Mouse (Mus musculus): ENCODE measurements around the gene Trp53rka.

Trp53rka gene

GRCm38 (mm10) chr2:165492648-165493553, at the start of gene Trp53rka:
Gene Trp53rka (minus strand): TSS chr2:165493324.
- WGBS = under 1% methylated on average over 80 of the region's 84 CpGs

DNA sequence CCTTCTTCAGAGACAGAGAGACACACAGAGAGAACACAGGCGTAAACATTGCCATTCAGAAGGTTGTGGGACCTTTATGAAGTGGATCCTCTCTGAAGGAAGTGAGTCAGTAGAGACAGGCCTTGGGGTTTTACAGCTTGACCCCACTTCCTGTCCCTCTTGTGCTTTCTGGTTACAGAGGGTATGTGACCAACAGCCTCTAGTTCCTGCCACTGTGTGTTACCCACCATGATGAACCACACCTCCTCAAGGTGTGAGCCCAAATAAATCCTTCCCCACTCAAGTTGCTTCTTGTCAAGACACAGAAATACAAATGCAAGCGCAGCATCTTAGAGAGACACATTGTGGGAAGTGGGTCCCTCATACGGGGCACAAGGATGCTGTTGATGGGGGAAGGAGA, 47.9 kb upstream of the Trp53rka start:
- 81% methylated on average over 3 of the region's 3 CpGs for WGBS

DNA sequence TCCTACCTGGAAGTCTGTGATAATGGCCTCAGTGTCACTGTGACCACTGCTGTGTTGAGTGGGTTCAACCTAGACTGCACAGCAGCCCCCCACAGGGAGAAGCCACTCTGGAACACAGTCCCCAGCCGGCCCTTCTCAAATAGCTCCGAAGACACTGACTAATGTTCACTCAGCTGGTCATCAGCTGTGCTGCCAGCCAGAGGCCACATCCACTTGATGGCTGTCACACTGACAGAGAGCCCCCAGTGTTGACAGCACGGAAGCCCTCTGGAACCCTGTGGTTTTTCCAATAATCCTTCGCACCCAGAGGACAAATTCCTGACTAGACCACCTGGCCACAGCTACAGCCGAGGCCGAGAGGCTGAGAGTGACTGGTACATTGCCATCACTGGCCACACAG, 40.7 kb upstream of the Trp53rka start:
- WGBS = 86% methylated on average over 6 of the region's 6 CpGs

- WGBS = 7% methylated on average over 8 of the region's 8 CpGs
These were observed 36.0 kb upstream of the Trp53rka start for GRCm38 (mm10) chr2:165529106-165529505.

DNA sequence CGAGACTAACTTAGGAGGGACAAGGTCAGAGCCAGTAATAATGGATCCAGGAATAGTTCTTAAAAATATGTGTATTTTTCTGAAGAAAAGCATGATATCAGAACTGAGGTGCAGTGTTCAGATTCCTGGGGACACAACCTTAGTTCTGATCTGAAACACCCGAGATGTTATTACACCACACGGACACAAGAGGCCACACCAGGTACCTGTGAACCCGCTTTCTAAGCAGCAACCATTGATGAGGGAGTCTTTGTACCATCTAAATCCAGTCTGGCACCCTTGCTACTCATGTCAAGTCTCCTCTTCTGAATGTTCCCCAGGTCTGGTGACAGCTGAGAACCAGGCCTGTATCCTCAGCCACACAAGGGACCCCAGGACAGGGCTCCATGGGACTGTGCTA, 32.5 kb upstream of the Trp53rka start:
- 74% methylated on average over 4 of the region's 4 CpGs for WGBS

- WGBS = 97% methylated on average over 20 of the region's 20 CpGs
These were observed 22.1 kb upstream of the Trp53rka start for GRCm38 (mm10) chr2:165515178-165515728.

DNA sequence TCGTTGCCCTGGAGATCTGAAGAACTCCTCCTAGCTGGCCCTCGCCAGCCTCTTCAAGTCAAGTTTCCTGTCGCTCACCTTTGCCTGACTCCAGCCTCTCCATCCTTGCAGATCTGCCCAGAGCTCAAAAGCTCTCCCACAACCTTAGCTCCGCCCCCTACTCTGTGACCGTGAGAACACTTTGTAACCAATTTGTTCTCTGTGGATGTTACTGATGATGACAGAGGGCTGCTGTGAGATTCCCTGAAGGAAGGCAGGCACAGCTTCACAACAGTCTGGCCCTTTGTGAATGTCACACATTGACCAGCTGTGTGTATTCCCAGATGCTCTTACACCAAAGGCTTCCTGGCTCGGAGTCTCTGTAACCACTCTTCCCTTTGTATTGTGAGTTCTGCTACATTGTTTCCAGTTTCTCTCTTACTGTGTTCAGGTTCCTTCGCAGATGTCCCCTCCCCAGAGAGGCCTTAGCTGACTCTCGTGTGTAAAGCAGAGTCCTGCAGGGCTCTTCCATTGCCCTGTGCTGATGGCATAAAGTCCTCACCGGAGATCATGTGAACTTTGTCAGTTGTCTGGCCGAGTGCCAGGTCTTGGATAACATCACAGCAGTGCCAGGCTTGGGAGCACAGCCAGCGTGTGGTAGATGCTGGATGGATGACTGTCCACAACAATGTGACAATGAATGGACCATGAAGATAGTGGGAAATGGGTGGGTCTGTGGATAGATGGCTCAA, 19.9 kb upstream of the Trp53rka start:
- WGBS = 29% methylated on average over 11 of the region's 11 CpGs

DNA sequence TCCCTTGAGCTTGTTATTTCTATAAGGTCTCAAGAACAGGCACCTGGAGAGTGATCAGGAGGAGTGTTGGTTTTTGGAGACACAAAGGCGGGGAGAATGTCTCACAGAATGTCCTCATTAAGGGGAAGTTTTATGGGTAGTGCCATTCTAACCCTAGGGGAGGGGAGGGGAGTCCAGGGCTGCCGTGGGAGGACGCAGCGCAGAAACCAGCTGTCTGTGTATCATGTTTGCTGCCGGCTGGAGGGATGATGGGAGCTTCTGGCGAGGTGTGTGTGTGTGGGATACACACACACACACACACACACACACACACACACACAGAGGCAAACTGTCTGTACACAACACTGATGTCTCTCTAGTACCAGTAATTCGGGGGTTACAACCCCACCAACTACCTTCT, 19.3 kb upstream of the Trp53rka start:
- WGBS = 29% methylated on average over 7 of the region's 7 CpGs

DNA sequence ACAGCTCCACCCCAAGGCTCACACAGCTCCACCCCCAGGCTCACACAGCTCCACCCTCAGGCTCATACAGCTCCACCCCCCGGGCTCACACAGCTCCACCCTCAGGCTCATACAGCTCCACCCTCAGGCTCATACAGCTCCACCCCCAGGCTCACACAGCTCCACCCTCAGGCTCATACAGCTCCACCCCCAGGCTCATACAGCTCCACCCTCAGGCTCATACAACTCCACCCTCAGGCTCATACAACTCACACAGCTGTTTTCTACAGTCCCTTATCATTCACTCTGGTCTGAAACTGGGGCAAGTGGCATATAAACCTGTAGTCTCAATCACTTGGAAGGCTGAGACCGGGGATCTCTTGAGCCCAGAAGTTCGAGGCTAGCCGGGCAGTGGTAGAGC, 18.4 kb upstream of the Trp53rka start:
- WGBS = 96% methylated on average over 4 of the region's 4 CpGs

GRCm38 (mm10) chr2:165510914-165511458, 17.9 kb upstream of the Trp53rka start:
- 65% methylated on average over 2 of the region's 2 CpGs for WGBS

GRCm38 (mm10) chr2:165510466-165510865, 17.3 kb upstream of the Trp53rka start:
- WGBS = 12% methylated on average over 5 of the region's 5 CpGs

DNA sequence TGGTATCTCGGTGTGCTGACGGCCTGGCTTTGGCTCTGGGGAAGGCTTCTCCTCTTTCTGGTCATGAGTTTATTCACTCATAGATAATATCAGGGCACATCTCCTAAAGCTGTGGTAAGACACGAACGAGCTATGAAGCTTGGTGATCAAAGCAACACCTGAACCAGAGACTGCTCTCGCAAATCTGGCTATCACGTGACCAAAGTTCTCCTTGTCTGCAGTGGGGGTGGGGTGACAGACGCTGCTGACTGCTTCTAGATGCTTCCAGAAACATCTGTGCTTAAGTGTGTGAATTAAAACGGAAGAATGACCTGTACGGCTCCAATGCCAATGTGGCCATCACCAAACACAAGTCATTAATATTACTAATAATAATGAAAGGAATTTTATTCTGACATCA, 16.6 kb upstream of the Trp53rka start:
- 58% methylated on average over 9 of the region's 9 CpGs for WGBS

DNA sequence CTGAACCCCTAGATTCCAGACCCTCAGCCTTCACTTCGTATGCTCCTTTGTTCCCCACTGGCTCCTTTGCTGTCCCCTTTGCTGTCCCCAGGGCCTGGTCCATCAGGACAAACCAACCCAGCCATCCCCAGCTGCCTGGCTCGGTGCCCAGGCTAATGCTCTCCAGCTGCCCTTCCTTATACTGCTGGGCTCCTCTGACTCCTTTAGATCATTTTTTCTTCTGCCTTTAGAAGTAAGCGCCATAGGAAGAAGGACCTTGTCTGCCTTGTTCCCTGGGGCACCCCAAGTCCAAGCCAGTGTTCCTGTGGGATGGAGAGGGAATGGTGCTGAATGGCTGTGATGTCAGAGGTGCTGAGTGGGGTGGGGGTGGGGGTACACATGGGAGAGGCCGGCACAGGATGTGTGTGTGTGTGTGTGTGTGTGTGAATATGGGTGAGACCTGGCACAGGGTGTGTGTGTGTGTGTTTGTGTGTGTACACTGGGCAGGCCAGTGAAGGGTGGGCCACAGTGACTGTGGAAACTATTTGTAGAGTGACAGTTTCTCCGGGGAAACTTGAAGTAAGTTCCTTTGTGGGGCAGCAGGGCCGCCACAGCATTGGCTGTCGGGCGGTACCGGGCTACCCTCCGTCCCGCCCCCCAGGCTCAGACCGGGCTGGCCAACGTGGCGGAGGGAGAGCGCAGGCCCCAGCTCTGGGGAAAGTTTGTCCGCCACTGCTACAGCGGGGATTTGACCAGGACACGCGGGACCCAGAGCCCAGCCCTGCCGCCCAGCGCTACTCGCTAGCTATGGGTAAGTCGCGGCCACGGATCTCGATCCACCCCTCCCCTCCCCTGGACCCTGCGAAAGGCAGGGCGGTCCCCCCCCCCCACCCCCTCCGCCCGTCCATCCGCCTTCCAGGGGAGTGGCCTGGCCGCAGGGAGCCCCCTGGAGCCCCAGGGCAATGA, 10.4 kb upstream of the Trp53rka start, which contains the start of gene Slc2a10:
Gene Slc2a10, plus strand, starts transcription at position 529 of the 945 bp plus-strand sequence.
- 19% methylated on average over 31 of the region's 32 CpGs for WGBS

DNA sequence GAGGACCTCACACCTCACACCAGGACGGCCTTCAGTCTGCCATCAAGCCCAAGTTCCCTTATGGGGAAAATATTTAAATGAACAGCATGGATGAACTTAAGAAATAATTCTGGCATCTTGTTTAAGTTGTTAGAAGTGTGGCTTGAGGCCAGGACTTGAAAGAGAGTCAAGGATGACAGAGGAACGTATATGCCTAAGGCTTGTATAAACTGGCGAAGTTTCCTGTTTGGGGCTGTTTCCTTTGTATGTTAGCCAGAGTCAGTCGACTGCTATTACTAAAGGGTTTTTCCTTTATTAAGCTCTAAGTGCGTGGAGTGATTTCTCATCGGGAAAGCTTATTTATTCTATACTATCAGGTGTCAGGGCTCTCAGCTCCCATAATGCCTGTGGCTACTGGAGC, 5.7 kb upstream of the Trp53rka start:
- 70% methylated on average over 6 of the region's 6 CpGs for WGBS

- 89% methylated on average over 2 of the region's 2 CpGs for WGBS
These were observed 4.7 kb upstream of the Trp53rka start for GRCm38 (mm10) chr2:165497706-165498275.

DNA sequence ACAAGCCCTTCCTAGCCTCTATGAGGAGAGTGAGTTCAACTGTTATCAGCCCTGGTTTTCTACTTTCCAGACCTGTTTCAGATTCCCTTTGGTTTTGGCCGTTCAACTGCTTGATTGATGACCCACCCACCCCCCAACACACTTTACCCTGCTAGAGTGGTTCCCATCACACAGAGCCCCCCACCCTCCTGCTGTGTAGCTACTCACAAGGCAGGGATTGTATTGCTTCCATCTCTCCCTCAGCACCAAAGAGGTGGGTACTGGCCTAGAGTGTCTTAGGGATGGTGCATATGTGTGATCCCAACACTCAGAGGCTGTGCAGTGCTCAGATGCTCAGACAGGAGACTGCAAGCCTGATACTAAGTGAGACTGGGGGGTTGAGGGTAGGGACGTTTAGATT, 1.4 kb upstream of the Trp53rka start:
- 44% methylated on average over 2 of the region's 2 CpGs for WGBS

DNA sequence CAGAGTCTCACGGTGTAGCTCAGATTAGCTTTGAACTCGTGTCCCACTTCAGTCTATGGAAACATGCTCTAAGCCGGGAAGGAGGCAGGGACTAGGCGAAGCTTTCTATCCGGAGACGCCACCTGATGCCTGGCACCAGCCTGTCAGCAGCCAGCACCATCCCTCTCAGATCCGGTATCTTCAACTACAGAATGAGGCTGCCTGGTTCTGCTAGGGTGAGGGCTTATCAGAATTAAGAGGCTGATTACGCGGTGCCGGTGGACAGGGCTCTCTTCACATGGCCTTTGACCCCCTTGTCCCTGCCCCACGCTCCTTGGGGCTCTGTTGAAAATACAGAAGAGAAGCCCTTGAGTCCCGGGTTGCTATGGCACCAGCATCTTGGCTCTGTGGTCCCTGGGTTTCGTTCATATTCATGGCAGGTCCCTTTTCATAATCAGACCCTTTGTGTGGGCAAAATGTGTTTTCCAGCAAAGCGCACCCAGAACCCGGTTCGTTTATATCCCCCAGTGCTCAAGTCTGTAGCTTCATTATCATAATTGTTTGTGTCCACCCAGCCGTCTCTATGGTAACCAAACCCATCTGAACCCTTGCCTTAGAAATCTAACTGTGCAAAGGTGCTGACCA, 575 bp upstream of the Trp53rka start:
- 9% methylated on average over 17 of the region's 17 CpGs for WGBS

DNA sequence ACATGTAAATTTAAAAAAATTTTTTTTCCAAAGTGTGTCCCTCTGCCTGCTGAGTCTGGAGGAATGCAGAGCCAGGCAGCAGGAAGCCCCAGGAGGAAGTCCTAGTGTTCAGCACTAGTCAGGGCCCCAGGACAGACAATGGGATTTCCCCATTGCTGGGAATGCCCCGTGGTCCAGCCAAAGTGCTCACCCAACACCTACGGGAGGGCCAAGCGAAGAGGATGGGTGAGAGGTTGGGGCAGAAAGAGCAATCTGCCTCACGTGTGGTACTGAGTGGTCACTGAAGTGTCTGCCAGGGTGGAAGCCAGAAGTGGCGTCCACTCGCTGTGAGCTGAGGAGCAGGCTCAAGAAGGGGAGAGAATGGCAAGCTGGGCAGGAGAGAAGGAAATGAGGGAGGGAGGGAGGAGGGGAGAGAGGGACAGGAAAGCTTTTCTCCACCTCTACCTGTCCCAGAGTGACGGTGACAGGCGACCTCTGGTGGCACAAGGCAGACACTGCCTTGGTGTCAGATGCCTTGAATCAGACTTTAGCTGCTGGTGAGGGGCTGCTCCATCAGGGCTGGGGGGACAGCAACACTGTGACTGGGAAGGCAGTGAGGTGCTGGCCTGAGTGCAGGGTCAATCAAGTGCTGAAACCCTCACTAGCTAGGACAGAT, 6.1 kb downstream of the Trp53rka start:
- 12% methylated on average over 8 of the region's 8 CpGs for WGBS

- WGBS = 60% methylated on average over 5 of the region's 5 CpGs
These were observed 6.7 kb downstream of the Trp53rka start for GRCm38 (mm10) chr2:165486401-165486800.

GRCm38 (mm10) chr2:165485826-165486225, 7.3 kb downstream of the Trp53rka start:
- WGBS = 39% methylated on average over 3 of the region's 3 CpGs
